Mouse (Mus musculus): ENCODE data around the gene Lsm2.
"Not testable (repeated sequence)": the region's sequence is repeated elsewhere in the genome, so short reads cannot be mapped to it uniquely, and the experiment has no call there.

GRCm38 (mm10) chr17:34971694-34972068 is 10.0 kb upstream of the Lsm2 start:
- not testable (repeated sequence) for TF ChIP-seq CTCF, EP300 (IDR thresholded peaks at IDR 0.05; ENCODE audit: low read depth)
